Mouse (Mus musculus) left cerebral cortex, postnatal 10 days (tissue): ENCODE measurements around the gene Cox19. TPM values are rescaled to one million over a fixed set of nuclear protein-coding genes. Genes with fewer than 3 reads are reported as not detected.
"Not testable (repeated sequence)": the region's sequence is repeated elsewhere in the genome, so short reads cannot be mapped to it uniquely, and the experiment has no call there.

ENCODE experiments used
- DNase-seq, 2 experiments: peaks; one replicate each; pipeline ENCODE4 v3.0.0; 2021 to 2022; ENCODE audit warnings: low spot score in 2 of 2, mixed read lengths in 1 of 2; ENCODE audit errors: extremely low spot score in 1 of 2
- intact Hi-C: fragments of 180-260 bp; cut with DNase I; formaldehyde crosslinking; loops from one replicate; pipeline ENCODE4 v1.15.1; 2025
- total RNA-seq, 2 experiments: library from RNA; stranded (reverse); gene quantifications; 2 replicates each; pipeline ENCODE4 v1.2.3; 2021

Gene Cox19
- total RNA-seq, 2 experiments from 2014 or later, result 75.2 to 90.2 TPM

DNA sequence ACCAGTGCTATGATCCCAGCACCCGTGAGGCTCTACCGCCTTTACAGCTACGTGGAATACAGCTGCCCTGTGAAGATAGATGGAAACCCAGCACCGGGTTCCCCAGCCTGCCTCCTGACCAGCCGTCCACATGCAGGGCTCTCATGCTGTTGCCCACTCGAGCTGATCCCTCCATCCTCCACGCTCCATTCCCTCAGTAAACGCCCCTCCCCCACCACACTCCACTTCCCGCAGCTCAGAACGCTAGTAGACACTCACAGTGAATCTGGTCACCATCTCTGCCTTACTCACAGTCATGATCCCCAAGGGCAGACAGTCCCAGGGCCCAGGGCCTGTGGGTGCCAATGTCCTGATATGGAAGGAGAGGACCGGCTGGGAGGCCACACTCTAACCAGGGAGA lies 12.3 kb downstream of the Cox19 start:
- intact Hi-C loops, result loop anchor here (10.0 kb wide), 1 partner anchor 406 kb away; no protein-coding TSS in a partner anchor

DNA sequence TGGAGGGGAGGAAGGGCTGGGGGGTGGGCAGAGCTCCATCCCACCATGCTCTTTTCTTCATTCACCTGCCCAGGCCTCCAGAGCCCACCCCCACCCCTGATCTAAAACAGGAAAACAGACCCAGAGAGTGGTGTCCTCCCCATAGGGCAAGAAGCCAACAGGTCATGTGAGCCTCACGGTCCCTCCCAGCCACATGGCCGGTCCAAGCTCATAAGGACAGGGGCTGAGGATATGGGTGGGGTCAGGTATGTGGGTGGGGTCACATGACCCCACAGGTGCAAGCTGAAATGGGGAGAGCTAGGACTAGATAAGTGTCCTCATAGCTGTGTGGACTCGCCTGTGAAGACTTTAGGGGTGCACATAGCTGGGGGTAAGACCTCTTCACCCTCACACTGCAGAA lies 12.8 kb downstream of the Cox19 start:
- intact Hi-C loops, result loop anchor here (10.0 kb wide), 1 partner anchor 406 kb away; no protein-coding TSS in a partner anchor
- DNase-seq, result no peak

More for the DNA sequence above, 12.3 kb downstream of the Cox19 start:
- no peak for DNase-seq

DNA sequence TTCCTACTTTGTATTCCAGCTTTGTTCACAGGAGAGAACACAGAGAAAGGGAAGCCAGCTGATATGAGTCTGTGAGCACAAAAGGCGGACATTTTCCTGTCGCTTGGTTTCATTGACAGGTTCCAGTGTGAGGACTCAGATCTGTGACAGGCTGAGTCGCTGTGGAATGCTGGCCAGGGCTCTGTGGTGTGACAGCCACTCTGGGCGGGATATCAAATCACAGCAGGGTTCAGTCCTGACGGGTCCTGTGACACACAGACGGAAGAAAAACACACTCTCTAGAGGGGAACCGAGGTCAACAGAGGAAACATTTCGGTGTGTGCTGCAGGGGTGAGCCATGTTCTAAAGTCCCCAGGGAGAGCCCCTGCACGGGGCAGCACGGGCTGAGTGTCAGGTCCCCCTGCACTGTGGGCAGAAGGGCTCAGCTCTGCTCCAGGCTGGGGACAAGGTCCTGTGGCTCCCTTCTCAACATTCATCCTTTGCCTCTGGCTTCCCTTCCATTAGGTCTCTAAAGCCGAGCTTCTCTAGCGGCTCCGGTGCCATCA lies 13.3 kb downstream of the Cox19 start:
- peak in 1 of 2 experiments; percentile 73 for DNase-seq
- intact Hi-C loops, result loop anchor here (10.0 kb wide), 1 partner anchor 407 kb away; no protein-coding TSS in a partner anchor

DNA sequence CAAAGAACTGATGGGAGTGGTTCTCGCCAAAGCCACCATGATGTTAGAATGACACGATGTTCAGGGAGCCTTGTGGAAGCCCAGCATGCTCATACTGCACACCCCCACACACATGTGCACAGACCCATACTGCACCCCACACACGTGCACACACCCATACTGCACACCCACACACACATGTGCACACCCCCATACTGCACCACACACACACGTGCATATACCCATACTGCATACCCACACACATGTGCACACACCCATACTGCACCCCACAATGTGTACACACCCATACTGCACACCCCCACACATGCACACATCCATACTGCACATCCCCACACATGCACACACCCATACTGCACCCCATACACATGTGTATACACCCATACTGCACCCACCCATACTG lies 15.6 kb downstream of the Cox19 start:
- DNase-seq, result no peak
- intact Hi-C loops, result loop anchor here (10.0 kb wide), 1 partner anchor 409 kb away; no protein-coding TSS in a partner anchor

DNA sequence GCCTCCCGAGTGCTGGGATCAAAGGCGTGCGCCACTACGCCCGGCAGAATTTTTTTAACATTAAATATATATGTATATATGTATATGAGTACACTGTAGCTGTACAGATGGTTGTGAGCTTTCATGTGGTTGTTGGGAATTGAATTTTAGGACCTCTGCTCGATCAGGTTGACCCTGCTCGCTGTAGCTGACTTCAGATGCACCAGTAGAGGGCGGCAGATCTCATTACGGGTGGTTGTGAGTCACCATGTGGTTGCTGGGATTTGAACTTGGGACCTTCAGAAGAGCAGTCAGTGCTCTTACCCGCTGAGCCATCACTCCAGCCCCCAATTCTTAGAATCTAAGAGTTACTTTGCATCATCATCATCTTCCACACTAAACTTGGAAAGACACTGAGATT lies 16.8 kb downstream of the Cox19 start:
- not testable (repeated sequence) for DNase-seq
- intact Hi-C loops, result loop anchor here (10.0 kb wide), 1 partner anchor 410 kb away; no protein-coding TSS in a partner anchor

DNA sequence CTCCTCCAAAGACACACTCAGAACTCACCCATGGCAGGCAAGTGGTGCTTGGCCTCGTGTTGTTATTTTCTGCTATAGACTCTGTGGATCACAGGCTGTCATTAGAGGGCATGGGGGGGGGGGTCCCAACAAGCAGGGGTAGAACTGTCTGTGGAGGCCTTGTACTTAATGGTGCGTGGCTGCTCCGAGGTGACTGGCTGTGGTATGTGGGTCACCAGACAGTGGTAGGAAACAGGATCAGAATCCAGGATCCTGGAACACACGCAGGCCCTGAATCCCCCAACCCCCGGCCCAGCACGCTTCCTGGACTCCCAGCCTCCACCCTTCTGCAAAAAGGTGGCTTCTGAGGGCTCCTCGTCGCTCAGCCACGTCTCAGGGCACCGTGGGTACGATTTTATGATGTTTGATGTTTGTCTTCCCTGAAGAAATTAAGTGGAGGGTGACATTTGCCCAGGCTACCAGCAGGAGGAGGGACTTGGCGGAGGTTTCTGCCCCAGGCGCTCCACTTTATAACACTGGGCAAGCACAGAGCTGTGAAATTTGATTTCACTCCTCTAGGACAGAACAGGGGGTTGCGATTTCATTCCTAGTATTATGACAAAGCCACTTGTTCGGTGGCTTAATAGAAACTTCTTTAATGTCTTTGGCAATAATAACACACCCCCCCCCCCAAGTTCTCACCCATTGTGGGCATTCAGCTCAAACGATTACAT lies 17.8 kb downstream of the Cox19 start:
- intact Hi-C loops, result loop anchor here (10.0 kb wide), 1 partner anchor 411 kb away; no protein-coding TSS in a partner anchor
- DNase-seq, result no peak

DNA sequence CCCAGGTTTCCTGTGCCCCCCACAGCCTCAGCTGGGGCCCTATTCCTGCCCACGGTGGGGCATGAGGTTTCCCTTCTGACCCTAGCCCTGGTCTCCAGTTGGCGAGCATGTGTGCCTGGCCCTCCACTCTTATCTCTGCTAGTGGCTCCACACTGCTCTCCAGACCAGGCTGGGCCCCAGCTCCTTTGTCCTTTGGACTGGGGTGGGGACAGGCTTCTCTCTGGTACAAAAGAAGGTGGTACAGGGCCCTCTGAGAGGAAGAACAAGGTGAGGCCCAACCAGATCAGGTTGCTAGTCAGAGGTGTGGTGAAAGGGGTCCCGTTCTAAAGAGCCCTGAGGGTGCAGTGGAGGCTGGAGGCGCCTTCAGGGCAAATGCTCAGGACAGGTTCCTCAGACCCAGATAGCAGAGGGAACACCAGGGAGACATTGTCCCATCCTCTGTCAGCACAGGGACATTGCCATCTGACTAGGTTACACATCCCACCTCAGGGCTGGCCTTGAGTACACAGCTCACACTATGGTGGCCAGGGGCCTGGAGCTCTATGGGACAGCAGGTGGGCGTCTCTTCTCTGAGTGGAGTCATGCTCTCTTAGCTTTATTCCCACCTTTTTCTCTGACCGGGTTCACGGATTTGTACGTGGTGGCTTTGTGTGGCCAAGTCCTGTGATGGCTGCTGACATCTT lies 18.5 kb downstream of the Cox19 start:
- intact Hi-C loops, result loop anchor here (10.0 kb wide), 1 partner anchor 412 kb away; no protein-coding TSS in a partner anchor
- no peak for DNase-seq

DNA sequence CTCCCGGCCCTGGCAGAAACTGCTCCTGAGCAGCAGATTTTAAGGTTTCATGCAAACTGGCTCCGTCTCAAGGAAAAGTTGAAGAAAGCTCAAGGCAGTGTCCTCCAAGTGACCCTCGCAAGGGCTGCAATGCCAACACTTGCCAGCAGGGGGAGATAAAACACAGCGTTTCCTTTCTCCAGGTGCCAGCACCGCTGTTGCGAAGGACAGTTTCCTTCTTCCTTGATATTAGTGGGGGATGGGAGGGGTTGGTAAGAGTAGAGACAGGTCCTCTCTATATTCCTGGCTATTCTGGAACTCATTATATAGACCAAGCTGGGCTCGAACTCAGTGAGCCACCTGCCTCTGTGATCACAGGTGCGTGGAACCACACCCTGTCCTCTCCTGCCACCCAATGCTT lies 19.5 kb downstream of the Cox19 start:
- peak; percentile 60 to 79 for DNase-seq
- intact Hi-C loops, result loop anchor here (10.0 kb wide), 1 partner anchor 413 kb away; no protein-coding TSS in a partner anchor

DNA sequence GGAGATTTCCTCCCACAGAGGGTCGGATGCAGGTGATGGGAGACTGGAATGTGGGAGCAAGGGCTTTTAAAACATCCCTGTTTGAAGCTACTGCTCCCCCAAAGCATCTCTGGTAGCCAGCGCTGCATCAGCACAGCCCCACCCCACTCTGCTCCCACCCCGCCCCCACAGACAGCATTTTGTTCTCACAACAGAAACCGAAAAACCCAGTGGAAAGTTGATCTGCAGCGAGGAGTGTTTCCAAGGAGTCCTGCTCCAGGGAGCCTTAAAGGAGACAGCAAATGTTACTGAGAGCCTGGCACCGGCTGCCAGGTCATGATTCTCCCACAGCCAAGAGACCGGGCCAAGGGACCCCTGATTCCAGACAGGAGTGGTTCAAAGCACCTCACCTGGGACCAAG lies 20.5 kb downstream of the Cox19 start:
- intact Hi-C loops, result loop anchor here (10.0 kb wide), 1 partner anchor 414 kb away; no protein-coding TSS in a partner anchor
- DNase-seq, result no peak

DNA sequence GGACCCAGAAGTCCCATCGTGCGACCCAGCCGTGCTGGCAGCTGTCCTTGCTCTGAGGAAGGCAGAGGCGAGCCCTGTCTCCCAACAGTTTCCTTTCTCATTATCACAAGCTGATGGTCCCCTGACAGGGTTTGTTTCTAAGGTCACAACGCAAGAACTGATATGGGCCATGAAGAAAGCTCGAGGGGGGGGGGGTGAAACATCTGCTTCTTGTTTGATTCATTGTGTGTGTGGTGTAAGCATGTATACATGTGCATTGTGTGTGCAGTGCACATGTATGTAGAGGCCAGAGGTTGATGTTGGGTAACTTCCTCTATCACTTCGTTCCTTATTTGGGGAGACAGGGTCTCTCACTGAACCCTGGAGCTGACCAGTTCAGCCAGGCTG lies 23.6 kb downstream of the Cox19 start:
- DNase-seq, result no peak
- intact Hi-C loops, result no loop called here

DNA sequence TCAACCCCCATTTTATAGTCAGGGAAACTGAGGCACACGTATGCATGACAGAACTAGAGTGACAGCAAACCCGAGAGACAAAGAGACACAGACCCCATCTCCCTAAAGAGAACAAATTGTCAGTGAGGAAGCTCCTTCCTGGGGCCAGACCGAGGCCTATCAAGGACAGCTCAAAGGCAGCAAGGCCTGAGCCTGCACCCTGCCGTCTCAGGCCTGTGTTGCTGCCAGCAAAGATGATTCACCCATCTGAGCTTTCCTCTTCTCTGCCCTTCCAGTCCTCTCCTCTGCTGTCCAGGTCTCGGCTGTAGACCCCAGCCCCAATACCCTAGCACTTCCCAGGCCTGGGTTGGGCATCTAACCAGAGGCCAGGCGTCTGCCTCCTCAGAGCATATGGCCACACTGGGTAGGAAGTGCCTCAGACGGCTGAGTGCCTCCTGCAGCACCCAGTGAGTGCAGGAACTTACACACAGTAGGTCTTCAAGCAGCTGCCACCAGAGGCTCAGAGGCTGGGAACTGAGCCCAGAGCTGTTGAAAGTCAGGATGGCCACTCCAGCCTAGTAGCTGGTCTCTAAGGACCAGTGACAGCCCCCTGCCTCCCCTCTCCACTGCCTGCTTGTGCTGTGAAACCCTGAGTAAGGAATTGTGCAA lies 24.1 kb downstream of the Cox19 start:
- no peak for DNase-seq
- intact Hi-C loops, result no loop called here

DNA sequence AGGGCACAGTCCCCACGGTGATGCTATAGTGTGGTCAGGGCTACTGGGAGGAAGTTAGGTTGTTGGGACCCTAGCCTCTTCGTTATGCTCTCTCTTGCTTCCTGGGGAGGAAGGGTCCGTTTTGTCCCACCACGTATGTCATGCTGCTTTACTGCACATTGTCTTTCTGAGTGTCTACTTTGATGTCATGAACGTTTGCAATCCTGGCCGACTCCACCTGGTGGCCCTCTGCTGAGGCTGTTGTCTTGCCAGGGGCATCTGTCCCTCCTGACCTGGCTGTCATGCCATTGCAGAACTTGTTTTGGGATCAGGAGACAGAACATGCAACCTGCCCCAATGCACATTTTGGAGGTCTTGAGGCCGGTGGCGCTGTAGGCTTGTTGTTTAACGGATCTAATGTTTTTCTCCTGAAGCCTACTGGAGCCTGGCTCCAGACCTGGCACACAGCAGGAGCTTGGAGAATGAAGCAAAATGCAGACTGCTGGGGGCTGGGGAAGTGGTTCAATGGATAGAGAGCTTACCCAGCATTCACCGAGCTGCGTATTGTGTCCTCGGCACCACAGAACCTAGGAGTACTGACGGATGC lies 25.0 kb downstream of the Cox19 start:
- DNase-seq, result no peak
- intact Hi-C loops, result no loop called here

DNA sequence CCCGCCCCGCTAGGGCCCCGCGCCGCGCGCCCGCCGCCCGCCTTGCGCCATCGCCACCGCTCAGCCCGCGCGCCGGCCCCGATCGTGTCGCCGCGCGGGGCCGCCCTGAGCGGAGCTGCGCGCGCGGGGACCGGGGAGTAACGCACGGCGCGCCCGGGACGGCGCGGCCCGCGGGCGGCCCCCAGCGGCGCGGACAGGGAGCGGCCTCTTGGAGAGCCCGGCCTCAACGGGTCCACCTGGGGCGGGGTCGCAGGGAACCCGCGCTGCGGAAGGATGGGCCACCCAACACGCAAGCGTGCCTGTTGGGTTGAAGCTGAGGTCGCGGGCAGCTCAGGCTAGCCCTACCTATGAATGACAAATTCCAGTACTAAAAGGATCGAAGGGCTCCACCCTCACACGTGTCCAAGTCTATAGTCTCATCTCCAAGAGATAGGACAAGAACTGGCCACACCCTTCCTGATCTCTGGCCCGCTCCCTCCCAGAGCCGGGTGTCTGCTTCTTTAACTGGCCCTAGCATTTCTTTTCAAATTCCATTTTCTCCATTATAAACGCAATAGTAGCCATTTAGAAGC lies 25.7 kb downstream of the Cox19 start, which contains the start of gene Adap1:
Gene Adap1, minus strand, starts transcription at position 228 of the 572 bp plus-strand sequence.
- DNase-seq, result peak; percentile 36 to 83
- intact Hi-C loops, result loop anchor here (2.0 kb wide), 1 partner anchor 43 kb away; no protein-coding TSS in a partner anchor

DNA sequence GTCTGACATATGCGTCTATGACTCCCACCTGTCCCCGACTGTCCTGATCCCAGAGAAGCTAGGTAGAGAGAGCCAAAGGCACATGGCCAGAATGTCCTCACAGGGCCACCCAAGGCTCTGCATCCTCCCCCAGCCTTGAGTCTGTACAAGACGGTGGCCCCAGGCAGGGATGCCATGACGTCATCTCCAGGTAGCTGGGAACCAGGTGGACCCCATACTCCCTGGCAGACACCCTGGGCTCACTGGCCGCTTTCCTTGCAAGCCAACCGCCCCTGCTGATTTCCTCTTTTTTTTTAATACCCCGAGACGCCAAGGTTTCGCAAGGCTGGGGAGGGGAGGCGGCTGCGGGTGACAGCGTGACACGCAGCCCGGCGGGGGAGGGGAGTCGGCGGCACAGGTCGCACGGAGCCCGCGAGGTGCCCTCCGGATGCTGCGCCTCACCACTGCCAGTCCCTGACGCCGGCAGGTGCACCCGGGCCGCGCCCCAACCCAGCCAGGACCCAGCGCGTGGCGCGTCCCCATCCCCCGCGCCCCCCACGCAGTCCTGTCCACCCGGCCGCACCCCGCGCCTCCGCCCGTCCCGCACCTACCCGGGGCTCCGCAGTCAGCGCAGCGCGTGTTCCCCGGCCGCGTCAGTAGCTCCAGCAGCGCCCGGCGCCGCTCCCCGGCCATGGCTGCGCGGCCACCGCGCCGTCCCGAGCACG lies 26.4 kb downstream of the Cox19 start:
- DNase-seq, result peak; percentile 38 to 77
- intact Hi-C loops, result loop anchor here (2.0 kb wide), 1 partner anchor 42 kb away; no protein-coding TSS in a partner anchor

DNA sequence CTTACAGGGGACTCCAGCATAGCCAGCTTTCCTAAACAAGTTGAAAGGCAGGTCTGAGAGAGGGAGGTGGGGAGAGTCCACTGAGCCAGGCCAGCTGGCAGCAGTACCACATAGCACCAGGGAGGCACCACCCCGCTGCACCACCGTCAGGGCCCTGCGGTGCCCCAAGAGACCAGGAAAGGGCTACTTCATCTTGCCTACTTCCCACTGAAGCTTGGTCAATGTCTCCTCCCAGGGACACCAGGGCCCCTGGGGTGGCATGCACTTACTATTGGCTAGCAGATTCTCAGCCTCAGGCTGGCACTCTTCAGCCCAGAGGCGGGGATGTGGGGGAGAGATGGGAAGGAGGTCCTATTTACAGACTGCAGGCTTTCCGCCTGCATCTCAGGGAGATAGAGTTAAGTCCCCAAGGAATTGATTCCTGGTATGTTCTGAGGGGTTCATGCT lies 27.1 kb downstream of the Cox19 start:
- DNase-seq, result no peak
- intact Hi-C loops, result loop anchor here (2.0 kb wide), 1 partner anchor 41 kb away; no protein-coding TSS in a partner anchor

DNA sequence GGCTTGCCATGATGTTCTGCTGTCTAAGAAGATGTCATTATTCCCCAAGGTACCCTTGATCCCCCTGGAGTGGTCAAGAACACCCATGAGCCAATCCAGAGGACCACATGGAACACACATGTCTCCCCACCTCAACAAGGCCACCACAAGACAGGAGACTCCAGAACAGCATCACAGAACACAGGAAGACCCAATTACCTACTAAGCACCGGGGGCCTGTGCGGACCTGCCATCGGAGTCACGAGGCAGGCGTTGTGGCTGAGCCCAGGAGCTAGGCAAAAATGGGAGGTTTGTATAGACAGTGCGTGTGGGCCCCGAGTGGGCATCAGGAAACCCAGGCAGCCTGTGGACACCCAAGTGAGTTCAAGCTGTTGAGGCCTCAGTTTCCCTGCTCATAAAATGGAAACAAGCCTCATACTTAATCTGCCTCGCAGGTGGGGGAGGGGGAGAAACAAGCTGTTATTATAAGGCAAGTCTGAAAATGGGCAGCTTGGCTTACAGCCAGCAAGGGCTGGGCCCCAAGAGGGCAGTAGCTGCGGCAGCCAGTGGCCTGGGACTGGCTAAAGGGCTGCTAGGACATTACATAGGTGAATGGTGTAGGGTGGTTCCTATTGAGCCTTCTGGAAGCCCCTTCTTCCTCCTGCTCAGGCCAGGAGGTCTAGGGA lies 27.8 kb downstream of the Cox19 start:
- peak; percentile 25 to 63 for DNase-seq
- intact Hi-C loops, result no loop called here

DNA sequence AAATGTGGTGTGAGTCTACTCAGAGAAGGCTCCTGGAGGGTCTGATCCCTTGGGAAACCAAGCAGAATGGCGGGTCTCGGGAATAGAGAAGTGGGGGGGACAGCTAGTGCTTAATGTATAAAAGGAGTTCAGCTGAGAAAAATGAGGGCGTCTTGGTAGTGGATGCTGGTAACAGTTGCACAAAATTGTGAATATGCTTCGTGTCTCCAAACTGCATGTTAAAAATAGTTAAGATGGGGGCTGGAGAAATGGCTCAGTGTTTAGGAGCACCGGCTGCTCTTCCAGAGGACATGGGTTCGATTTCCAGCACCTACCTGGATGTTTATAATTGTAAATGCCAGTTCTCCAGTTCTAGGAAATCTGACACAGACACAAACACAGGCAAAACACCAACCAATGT lies 29.9 kb downstream of the Cox19 start:
- DNase-seq, result no peak
- intact Hi-C loops, result no loop called here
